Mouse (Mus musculus): ENCODE measurements around the gene Fbxo3.

GRCm38 (mm10) chr2:104099231-104099585 lies 71.7 kb downstream of the Fbxo3 start:
- TF ChIP-seq CTCF (IDR thresholded peaks at IDR 0.05; ENCODE audit: low read depth, low read length) (no peak), POLR2A (IDR thresholded peaks at IDR 0.05; ENCODE audit: extremely low read depth, insufficient read depth, low read length) (no peak)

All from liver, adult 2 months (tissue).